Mouse (Mus musculus): ENCODE results near the gene Olfr1263. TPM values are rescaled to one million over a fixed set of nuclear protein-coding genes. Genes with fewer than 3 reads are reported as not detected.

Olfr1263 gene
- polyA plus RNA-seq, 1 experiment from 2014 or later, result not detected

Other genes with a start within 250 kb of the Olfr1263 start
- gene Olfr1254, start 218.5 kb upstream of the Olfr1263 start, polyA plus RNA-seq (2015; fragmentation: Nextera tagmentation; extraction: Ambion mirVana), result not detected in 2 replicates
- gene Olfr1255, start 200.1 kb upstream of the Olfr1263 start, polyA plus RNA-seq (2015; fragmentation: Nextera tagmentation; extraction: Ambion mirVana), result not detected in 2 replicates
- gene Olfr1256, start 170.6 kb upstream of the Olfr1263 start, polyA plus RNA-seq (2015; fragmentation: Nextera tagmentation; extraction: Ambion mirVana), result not detected in 2 replicates
- not detected in 2 replicates for gene Olfr48, start 163.9 kb upstream of the Olfr1263 start, polyA plus RNA-seq (2015; fragmentation: Nextera tagmentation; extraction: Ambion mirVana)
- gene Olfr1257, start 133.7 kb upstream of the Olfr1263 start, polyA plus RNA-seq (2015; fragmentation: Nextera tagmentation; extraction: Ambion mirVana), result not detected in 2 replicates
- gene Olfr1258, start 84.8 kb upstream of the Olfr1263 start, polyA plus RNA-seq (2015; fragmentation: Nextera tagmentation; extraction: Ambion mirVana), result not detected in 2 replicates
- not detected in 2 replicates for gene Olfr1259, start 63.5 kb upstream of the Olfr1263 start, polyA plus RNA-seq (2015; fragmentation: Nextera tagmentation; extraction: Ambion mirVana)
- gene Olfr1260, start 37.8 kb upstream of the Olfr1263 start, polyA plus RNA-seq (2015; fragmentation: Nextera tagmentation; extraction: Ambion mirVana), result not detected in 2 replicates
- gene Olfr1261, start 20.9 kb upstream of the Olfr1263 start, polyA plus RNA-seq (2015; fragmentation: Nextera tagmentation; extraction: Ambion mirVana), result not detected in 2 replicates
- gene Olfr1262, start 12.0 kb upstream of the Olfr1263 start, polyA plus RNA-seq (2015; fragmentation: Nextera tagmentation; extraction: Ambion mirVana), result not detected in 2 replicates
- gene Olfr1264, start 13.4 kb downstream of the Olfr1263 start, polyA plus RNA-seq (2015; fragmentation: Nextera tagmentation; extraction: Ambion mirVana), result not detected in 2 replicates
- gene Olfr1265, start 23.2 kb downstream of the Olfr1263 start, polyA plus RNA-seq (2015; fragmentation: Nextera tagmentation; extraction: Ambion mirVana), result not detected in 2 replicates
- not detected in 2 replicates for gene Olfr140, start 51.5 kb downstream of the Olfr1263 start, polyA plus RNA-seq (2015; fragmentation: Nextera tagmentation; extraction: Ambion mirVana)
- not detected in 2 replicates for gene Olfr1269, start 109.3 kb downstream of the Olfr1263 start, polyA plus RNA-seq (2015; fragmentation: Nextera tagmentation; extraction: Ambion mirVana)
- not detected in 2 replicates for gene Olfr32, start 130.2 kb downstream of the Olfr1263 start, polyA plus RNA-seq (2015; fragmentation: Nextera tagmentation; extraction: Ambion mirVana)
- gene Olfr1270, start 141.0 kb downstream of the Olfr1263 start, polyA plus RNA-seq (2015; fragmentation: Nextera tagmentation; extraction: Ambion mirVana), result not detected in 2 replicates
- not detected in 2 replicates for gene Olfr1506, start 212.4 kb downstream of the Olfr1263 start, polyA plus RNA-seq (2015; fragmentation: Nextera tagmentation; extraction: Ambion mirVana)
- gene Olfr142, start 245.5 kb downstream of the Olfr1263 start, polyA plus RNA-seq (2015; fragmentation: Nextera tagmentation; extraction: Ambion mirVana), result not detected in 2 replicates

All from lung, embryonic 16.5 days (tissue).